ENCODE assay signal across 15 mouse cellular contexts in genomic region chr1:43045204-43045982, GRCm38 (mm10). TPM values are rescaled to one million over a fixed set of nuclear protein-coding genes. Genes with fewer than 3 reads are reported as not detected.
DNase-seq lines count a peak whose midpoint lies in the region; ATAC-seq lines count a peak whose summit lies in the region.
"Had no signal": no experiment of that assay in that cellular context is flagged by ENCODE, and none has a peak within 500 bp of the region (broad histone marks: within the 10 kb centered on the region; RNA-seq: fewer than 3 reads in every experiment).

No protein-coding gene starts in this region.

- no peaks in the 10 kb centered on the region for H3K36me3 ChIP-seq in midbrain, embryonic 11.5 days (ENCODE audit: control insufficient read depth, insufficient read depth, low read length)
- H3K36me3 ChIP-seq in midbrain, embryonic 16.5 days (ENCODE audit: control insufficient read depth, insufficient read depth, low read length), result peaks cover 2% of the 10 kb centered on the region; the same call in 1 of the 2 replicates
- H3K36me3 ChIP-seq in forebrain, embryonic 16.5 days (ENCODE audit: control insufficient read depth, insufficient read depth), result no peaks in the 10 kb centered on the region
- no peaks in the 10 kb centered on the region; the same call in 1 of the 2 replicates for H3K36me3 ChIP-seq in neural tube, embryonic 14.5 days (ENCODE audit: control insufficient read depth, insufficient read depth, low read length)
- H3K36me3 ChIP-seq: stomach, embryonic 15.5 days had no signal

- H3K4me2 ChIP-seq in midbrain, embryonic 11.5 days, result no peak overlapping the region
- no peak overlapping the region for H3K4me2 ChIP-seq in midbrain, embryonic 16.5 days (ENCODE audit: low read length)
- no peak overlapping the region for H3K4me2 ChIP-seq in forebrain, embryonic 16.5 days (ENCODE audit: low read length)
- no peak overlapping the region for H3K4me2 ChIP-seq in neural tube, embryonic 14.5 days (ENCODE audit: low read depth, low read length)
- H3K4me2 ChIP-seq: heart, embryonic 13.5 days; lung, embryonic 14.5 days; stomach, embryonic 15.5 days had no signal

- 80% methylated on average over 14 of the region's 14 CpGs for WGBS in midbrain, embryonic 11.5 days
- WGBS in midbrain, embryonic 16.5 days, result 76% methylated on average over 14 of the region's 14 CpGs
- WGBS in forebrain, embryonic 16.5 days, result 44% methylated on average over 14 of the region's 14 CpGs
- 52% methylated on average over 14 of the region's 14 CpGs for WGBS in neural tube, embryonic 14.5 days

- no peak overlapping the region for H3K4me3 ChIP-seq in midbrain, embryonic 11.5 days (ENCODE audit: low read depth, low read length)
- H3K4me3 ChIP-seq in midbrain, embryonic 16.5 days (ENCODE audit: low read depth, low read length), result no peak overlapping the region
- no peak overlapping the region for H3K4me3 ChIP-seq in forebrain, embryonic 16.5 days (replicated peaks; ENCODE audit: low read length)
- H3K4me3 ChIP-seq in neural tube, embryonic 14.5 days (ENCODE audit: low read depth, low read length), result no peak overlapping the region
- H3K4me3 ChIP-seq: heart, embryonic 13.5 days; layer of hippocampus, adult 2 months; myocyte; stomach, embryonic 15.5 days had no signal

- no peaks in the 10 kb centered on the region for H3K9me3 ChIP-seq in midbrain, embryonic 11.5 days (ENCODE audit: control insufficient read depth, low read length)
- no peaks in the 10 kb centered on the region for H3K9me3 ChIP-seq in midbrain, embryonic 16.5 days (replicated peaks; ENCODE audit: control insufficient read depth, low read length, poor library complexity, severe bottlenecking)
- no peaks in the 10 kb centered on the region for H3K9me3 ChIP-seq in forebrain, embryonic 16.5 days (ENCODE audit: control insufficient read depth, low read length)
- no peaks in the 10 kb centered on the region for H3K9me3 ChIP-seq in neural tube, embryonic 14.5 days (ENCODE audit: control insufficient read depth, low read length)
- H3K9me3 ChIP-seq: heart, embryonic 13.5 days; stomach, embryonic 15.5 days had no signal

- ATAC-seq in midbrain, embryonic 11.5 days (ENCODE audit: low FRiP score), result no peak
- no peak for ATAC-seq in midbrain, embryonic 16.5 days
- ATAC-seq in forebrain, embryonic 16.5 days, result peak; percentile 37
- ATAC-seq in neural tube, embryonic 14.5 days (ENCODE audit: low read depth), result peak; percentile 60
- no peak for ATAC-seq in frontal cortex, adult (ENCODE audit: low TSS enrichment)

- H3K27ac ChIP-seq in midbrain, embryonic 11.5 days (ENCODE audit: low read depth, low read length), result no peak overlapping the region
- H3K27ac ChIP-seq in midbrain, embryonic 16.5 days (ENCODE audit: low read length), result no peak overlapping the region
- H3K27ac ChIP-seq in forebrain, embryonic 16.5 days (ENCODE audit: low read length), result peak overlapping the region; percentile 17; the same call in 1 of the 2 replicates
- no peak overlapping the region for H3K27ac ChIP-seq in neural tube, embryonic 14.5 days (ENCODE audit: low read depth, low read length)
- H3K27ac ChIP-seq: heart, embryonic 13.5 days; layer of hippocampus, adult 2 months; stomach, embryonic 15.5 days had no signal

- no peak overlapping the region for H3K9ac ChIP-seq in midbrain, embryonic 11.5 days (ENCODE audit: low read length)
- no peak overlapping the region for H3K9ac ChIP-seq in midbrain, embryonic 16.5 days (ENCODE audit: low read depth, low read length)
- H3K9ac ChIP-seq in forebrain, embryonic 16.5 days (replicated peaks; ENCODE audit: low read depth, low read length), result no peak overlapping the region; the same call in 1 of the 2 replicates
- H3K9ac ChIP-seq in neural tube, embryonic 14.5 days (replicated peaks; ENCODE audit: low read depth, low read length), result no peak overlapping the region
- H3K9ac ChIP-seq: heart, embryonic 13.5 days; lung, embryonic 14.5 days; stomach, embryonic 15.5 days had no signal

- peak; percentile 65 for DNase-seq in midbrain, embryonic 11.5 days (ENCODE audit: low spot score, missing footprints)
- peak; percentile 67 for DNase-seq in hindlimb bud, embryonic 11.5 days (ENCODE audit: extremely low spot score, low read depth, low spot score)
- DNase-seq in right cerebral cortex, adult 2 months (ENCODE audit: low spot score in 2 of 2), result no peak
- DNase-seq: cerebellum, adult 2 months; gastrocnemius, postnatal 25 days; liver; lung, embryonic 14.5 days had no signal

- H3K4me1 ChIP-seq in midbrain, embryonic 11.5 days (ENCODE audit: control insufficient read depth, insufficient read depth, low read length), result no peaks in the 10 kb centered on the region
- peaks cover 14% of the 10 kb centered on the region for H3K4me1 ChIP-seq in midbrain, embryonic 16.5 days (ENCODE audit: control insufficient read depth, insufficient read depth, low read length)
- peaks cover 8% of the 10 kb centered on the region; the same call in 1 of the 2 replicates for H3K4me1 ChIP-seq in forebrain, embryonic 16.5 days (replicated peaks; ENCODE audit: control insufficient read depth, insufficient read depth, low read length)
- peaks cover 4% of the 10 kb centered on the region; the same call in 1 of the 2 replicates for H3K4me1 ChIP-seq in neural tube, embryonic 14.5 days (ENCODE audit: control insufficient read depth, insufficient read depth, low read length)
- H3K4me1 ChIP-seq: stomach, embryonic 15.5 days had no signal

- no peaks in the 10 kb centered on the region for H3K27me3 ChIP-seq in midbrain, embryonic 11.5 days (ENCODE audit: control insufficient read depth, insufficient read depth, low read length)
- no peaks in the 10 kb centered on the region for H3K27me3 ChIP-seq in midbrain, embryonic 16.5 days (ENCODE audit: control insufficient read depth, insufficient read depth, low read depth, low read length)
- no peaks in the 10 kb centered on the region for H3K27me3 ChIP-seq in forebrain, embryonic 16.5 days (replicated peaks; ENCODE audit: control insufficient read depth, insufficient read depth, low read length)
- no peaks in the 10 kb centered on the region for H3K27me3 ChIP-seq in neural tube, embryonic 14.5 days (ENCODE audit: control insufficient read depth, insufficient read depth, low read length)
- H3K27me3 ChIP-seq: heart, embryonic 13.5 days; stomach, embryonic 15.5 days had no signal

RNA-seq across cellular contexts. Expression of gene Tgfbrap1, which starts 53.0 kb away (rescaled TPM):
- polyA plus RNA-seq in midbrain, embryonic 11.5 days (2014; fragmentation: Nextera tagmentation; extraction: Ambion mirVana), result 13.3 and 13.8 TPM in 2 replicates
- polyA plus RNA-seq in midbrain, embryonic 16.5 days (2015; fragmentation: Nextera tagmentation; extraction: Ambion mirVana), result 17.6 and 17.8 TPM in 2 replicates
- 18.1 and 19.5 TPM in 2 replicates for polyA plus RNA-seq in forebrain, embryonic 16.5 days (2015; fragmentation: Nextera tagmentation; extraction: Ambion mirVana)
- polyA plus RNA-seq in neural tube, embryonic 14.5 days (2014; fragmentation: Nextera tagmentation; extraction: Ambion mirVana), result 22.0 and 22.3 TPM in 2 replicates

RNA-seq across cellular contexts. Expression of gene AI597479, which starts 53.1 kb away (rescaled TPM):
- 41.7 and 48.1 TPM in 2 replicates for polyA plus RNA-seq in midbrain, embryonic 11.5 days (2014; fragmentation: Nextera tagmentation; extraction: Ambion mirVana)
- 57.5 and 59.9 TPM in 2 replicates for polyA plus RNA-seq in midbrain, embryonic 16.5 days (2015; fragmentation: Nextera tagmentation; extraction: Ambion mirVana)
- polyA plus RNA-seq in forebrain, embryonic 16.5 days (2015; fragmentation: Nextera tagmentation; extraction: Ambion mirVana), result 56.7 and 61.8 TPM in 2 replicates
- polyA plus RNA-seq in neural tube, embryonic 14.5 days (2014; fragmentation: Nextera tagmentation; extraction: Ambion mirVana), result 43.4 and 51.6 TPM in 2 replicates

Comparison
In these comparisons a context has a peak if more than half of its experiments do, and no peak if none do; other contexts are left out.
1. ATAC-seq: peak in forebrain, embryonic 16.5 days (single experiment) and neural tube, embryonic 14.5 days (single experiment); none in midbrain, embryonic 11.5 days (single experiment), midbrain, embryonic 16.5 days (single experiment) and frontal cortex, adult (single experiment).
2. DNase-seq: peak in midbrain, embryonic 11.5 days (single experiment) and hindlimb bud, embryonic 11.5 days (single experiment); none in right cerebral cortex, adult 2 months (0 of 2).